Mouse (Mus musculus): ENCODE results near the gene Gm4763.

- TF ChIP-seq CTCF (IDR thresholded peaks at IDR 0.05) (no peak), EP300 (IDR thresholded peaks at IDR 0.05) (no peak)
Observed at GRCm38 (mm10) chr7:24776145-24776544, 49.4 kb upstream of the Gm4763 start.
